Mouse (Mus musculus) heart, embryonic 12.5 days (tissue): ENCODE results near the gene Afg1l. TPM values are rescaled to one million over a fixed set of nuclear protein-coding genes. Genes with fewer than 3 reads are reported as not detected.

Experiments
- ATAC-seq: fragments of 200-750 bp; cut with Nextera tagmentation; 2 replicates; pipeline ENCODE4 v1.8.0; 2017; ENCODE audit warnings: moderate TSS enrichment, moderate library complexity; ENCODE audit not compliant: insufficient number of reproducible peaks, low FRiP score
- H3K27ac ChIP-seq: fragments of 300-500 bp; sonication (generic); 2 replicates; pipeline ENCODE4 v1.5.1; 2016; ENCODE audit warnings: mild to moderate bottlenecking, moderate library complexity; ENCODE audit not compliant: poor library complexity, severe bottlenecking
- H3K27me3 ChIP-seq: fragments of 300-500 bp; sonication (generic); replicated peaks from 2 replicates; pipeline ENCODE4 v1.6.1; 2016; ENCODE audit warnings: mild to moderate bottlenecking, moderate library complexity
- H3K36me3 ChIP-seq: fragments of 300-500 bp; sonication (generic); 2 replicates; pipeline ENCODE4 v1.6.1; 2016; ENCODE audit warnings: mild to moderate bottlenecking, moderate library complexity
- H3K4me1 ChIP-seq: fragments of 300-500 bp; sonication (generic); replicated peaks from 2 replicates; pipeline ENCODE4 v1.6.1; 2016; ENCODE audit warnings: mild to moderate bottlenecking
- H3K4me2 ChIP-seq: fragments of 300-500 bp; sonication (generic); 2 replicates; pipeline ENCODE4 v1.6.1; 2016; ENCODE audit warnings: mild to moderate bottlenecking, moderate library complexity
- H3K4me3 ChIP-seq: fragments of 300-500 bp; sonication (generic); 2 replicates; pipeline ENCODE4 v1.5.1; 2016; ENCODE audit warnings: mild to moderate bottlenecking
- H3K9ac ChIP-seq: fragments of 300-500 bp; sonication (generic); 2 replicates; pipeline ENCODE4 v1.6.1; 2016; ENCODE audit warnings: mild to moderate bottlenecking, moderate library complexity
- H3K9me3 ChIP-seq: fragments of 300-500 bp; sonication (generic); replicated peaks from 2 replicates; pipeline ENCODE4 v1.6.1; 2016; ENCODE audit warnings: mild to moderate bottlenecking, moderate library complexity
- WGBS: fragments of 180-500 bp; shearing (Covaris S2); methylation state at CpG from one replicate; pipeline ENCODE4 v1.1.7; 2016; 5-methylcytosine and 5-hydroxymethylcytosine counted together
- polyA plus RNA-seq: library from polyadenylated mRNA; unstranded; fragments of >200 nt; fragmentation: Nextera tagmentation; extraction: Ambion mirVana; gene quantifications from 2 replicates; pipeline ENCODE4 v1.2.1, GENCODE M21; 2016

Afg1l gene
- polyA plus RNA-seq, 1 experiment from 2014 or later = 13.5 TPM

DNA sequence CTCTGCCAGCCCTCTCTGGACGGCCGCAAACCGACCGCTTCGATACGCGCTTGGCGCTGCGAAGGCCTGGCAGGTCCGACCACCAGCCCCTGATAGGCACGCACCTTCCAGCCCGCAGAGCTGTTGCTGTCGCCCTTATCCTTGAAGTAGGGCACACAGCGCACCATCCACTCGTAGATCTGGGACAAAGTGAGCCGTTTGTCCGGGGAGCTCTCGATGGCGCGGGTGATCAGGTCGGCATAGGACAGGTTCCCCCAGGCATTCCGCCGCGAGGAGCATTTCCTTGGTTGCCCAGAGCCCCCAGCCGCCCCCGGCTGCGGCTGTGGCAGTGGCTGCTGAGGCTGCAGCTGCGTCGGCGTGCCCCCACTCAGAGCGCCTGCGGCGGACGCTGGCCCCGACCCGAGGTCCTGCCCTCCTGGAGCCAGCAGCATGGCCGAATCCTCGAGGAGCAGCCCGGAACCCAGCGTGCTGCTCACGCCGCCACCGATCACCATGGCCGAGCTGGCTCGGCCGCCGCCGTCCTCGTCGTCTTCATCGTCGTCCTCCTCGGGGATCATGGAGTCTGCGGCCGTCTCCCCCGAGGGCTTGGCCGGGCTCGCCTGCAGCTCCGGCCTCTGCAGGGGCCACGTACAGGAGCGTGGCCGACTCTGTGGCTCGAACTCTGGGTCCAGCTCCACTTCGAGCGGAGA lies 203.5 kb downstream of the Afg1l start:
- Histone ChIP-seq H3K27ac (peak overlapping the region; percentile 98), H3K9ac (peak overlapping the region; percentile 93), H3K4me3 (peak overlapping the region; percentile 93), H3K9me3 (no peaks in the 10 kb centered on the region), H3K4me1 (peaks cover 46% of the 10 kb centered on the region), H3K36me3 (0 out of 2 replicates have a peak, but pooled peaks cover 6% of the 10 kb centered on the region), H3K4me2 (peak overlapping the region; percentile 93), H3K27me3 (no peaks in the 10 kb centered on the region)
- whole genome bisulfite sequencing = 1% methylated on average over 65 of the region's 65 CpGs
- ATAC-seq = no peak

DNA sequence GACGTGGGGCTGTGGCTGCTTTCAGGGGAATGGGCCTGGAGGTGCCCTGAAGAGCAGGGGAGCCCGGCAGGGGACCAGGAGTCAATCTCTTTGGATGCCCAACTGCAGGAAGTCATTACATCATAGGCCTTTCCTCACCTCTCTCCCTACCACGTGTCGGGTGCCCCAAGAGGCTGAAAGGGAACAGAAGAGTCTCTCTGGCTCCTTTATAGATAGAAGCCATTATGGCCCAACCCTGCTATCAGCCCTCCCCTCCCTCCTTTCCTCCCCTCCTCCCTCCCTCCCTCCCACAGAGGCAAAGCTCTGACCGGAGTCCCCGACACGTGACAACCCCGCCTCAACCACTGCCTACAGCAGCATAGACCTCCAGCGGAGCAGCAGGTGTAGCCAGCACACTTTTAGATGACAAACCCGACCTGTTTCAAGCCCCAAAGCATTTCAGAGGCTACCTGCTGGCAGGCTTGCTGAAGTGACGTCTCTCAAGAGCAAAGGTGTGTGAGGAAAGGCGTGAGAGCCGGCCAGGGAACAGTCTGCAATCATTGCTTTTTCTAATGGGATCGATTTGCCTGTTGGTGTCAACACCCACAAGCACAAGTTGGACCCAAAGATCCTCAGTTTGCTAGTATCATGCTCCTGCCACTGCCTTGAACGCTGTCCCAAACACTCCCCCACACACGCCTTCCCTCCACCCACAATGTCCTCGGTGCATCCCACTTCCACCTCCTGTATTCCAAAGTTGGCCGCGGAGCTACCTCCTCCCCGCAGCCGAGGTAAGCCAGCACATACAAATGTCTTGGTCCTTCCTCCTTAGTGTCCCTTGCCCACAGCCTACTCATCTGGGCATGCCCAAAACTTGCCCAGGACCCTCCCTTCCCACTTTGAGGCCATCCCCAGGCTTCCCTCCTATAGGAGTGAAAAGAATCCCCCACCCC lies 204.3 kb downstream of the Afg1l start:
- 6% methylated on average over 21 of the region's 21 CpGs for WGBS
- peak; percentile 48 for ATAC-seq
- peaks cover 54% of the 10 kb centered on the region for H3K4me1 ChIP-seq
- peak overlapping the region; percentile 40 for H3K27ac ChIP-seq
- peak overlapping the region; percentile 93 for H3K4me3 ChIP-seq
- H3K4me2 ChIP-seq = peak overlapping the region; percentile 93
- no peaks in the 10 kb centered on the region for H3K9me3 ChIP-seq
- peaks cover 12% of the 10 kb centered on the region; the same call in 1 of the 2 replicates for H3K36me3 ChIP-seq
- H3K9ac ChIP-seq = peak overlapping the region; percentile 93
- no peaks in the 10 kb centered on the region for H3K27me3 ChIP-seq

DNA sequence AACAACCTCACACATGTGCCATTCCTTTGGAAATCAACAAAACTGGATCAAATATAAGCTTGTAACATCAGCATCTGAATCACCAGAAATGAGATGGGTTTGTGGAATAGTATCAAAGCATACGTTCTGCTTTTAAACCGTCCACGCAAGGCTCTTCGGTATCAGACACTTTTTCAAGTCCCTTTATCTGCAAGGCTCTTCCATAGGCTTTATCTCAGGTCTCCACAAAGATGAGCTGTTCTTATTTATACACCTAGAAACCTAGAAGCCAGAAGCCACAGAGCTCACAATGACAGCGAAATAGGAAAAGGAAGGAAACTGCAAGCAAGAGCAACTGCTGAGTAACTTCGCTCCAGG lies 205.0 kb downstream of the Afg1l start:
- peaks cover 56% of the 10 kb centered on the region for H3K4me1 ChIP-seq
- H3K9me3 ChIP-seq = no peaks in the 10 kb centered on the region
- H3K27ac ChIP-seq = peak overlapping the region; percentile 28

DNA sequence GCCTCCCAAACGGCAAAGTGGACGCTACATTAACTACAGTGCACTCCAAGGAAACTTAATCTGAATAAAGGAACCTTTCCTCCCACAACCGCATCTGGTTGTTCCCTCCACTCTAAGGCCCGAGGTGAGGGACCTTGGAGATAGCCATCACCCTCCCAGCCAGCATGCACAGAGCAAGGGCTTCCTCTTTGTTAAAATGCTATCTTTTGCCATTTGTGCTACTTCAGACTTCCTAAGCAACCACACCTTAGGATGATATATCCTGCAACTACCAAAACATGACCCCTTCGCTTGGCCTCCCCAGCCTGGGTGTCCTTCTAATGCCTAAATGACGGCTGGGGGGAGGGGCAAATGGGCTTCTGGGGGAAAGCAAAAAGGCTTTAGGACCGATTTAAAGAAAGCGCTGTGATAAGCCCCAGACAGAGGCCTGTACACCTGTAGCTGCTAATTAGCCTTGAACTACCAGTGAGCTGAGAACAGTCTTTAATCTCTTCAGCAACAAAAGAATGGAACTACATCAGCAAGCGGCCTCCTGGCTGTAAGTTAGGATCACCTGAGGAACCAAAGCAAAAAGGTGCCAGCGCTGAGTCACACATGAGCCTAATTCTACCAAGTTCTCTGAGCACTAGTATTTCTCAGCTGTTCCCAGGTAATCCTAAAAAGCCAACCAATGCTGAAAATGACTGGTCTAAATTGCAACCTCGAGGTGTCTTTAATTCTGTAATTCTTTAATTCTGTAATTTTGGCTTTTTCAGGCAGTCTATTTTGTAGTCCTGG lies 206.7 kb downstream of the Afg1l start:
- peak overlapping the region; percentile 45 for H3K4me2 ChIP-seq
- H3K36me3 ChIP-seq = peaks cover 25% of the 10 kb centered on the region
- H3K9ac ChIP-seq = no peak overlapping the region
- no peak for ATAC-seq
- no peak overlapping the region for H3K27ac ChIP-seq
- H3K27me3 ChIP-seq = no peaks in the 10 kb centered on the region
- H3K9me3 ChIP-seq = no peaks in the 10 kb centered on the region
- peak overlapping the region; percentile 9; the same call in 1 of the 2 replicates for H3K4me3 ChIP-seq
- WGBS = 58% methylated on average over 11 of the region's 11 CpGs
- H3K4me1 ChIP-seq = peaks cover 59% of the 10 kb centered on the region

More for the DNA sequence above, 205.0 kb downstream of the Afg1l start:
- no peaks in the 10 kb centered on the region for H3K27me3 ChIP-seq
- WGBS = 41% methylated on average over 6 of the region's 6 CpGs
- H3K4me3 ChIP-seq = peak overlapping the region; percentile 93
- H3K4me2 ChIP-seq = peak overlapping the region; percentile 93
- peaks cover 15% of the 10 kb centered on the region; the same call in 1 of the 2 replicates for H3K36me3 ChIP-seq
- peak overlapping the region; percentile 93; the same call in 1 of the 2 replicates for H3K9ac ChIP-seq
- no peak for ATAC-seq

DNA sequence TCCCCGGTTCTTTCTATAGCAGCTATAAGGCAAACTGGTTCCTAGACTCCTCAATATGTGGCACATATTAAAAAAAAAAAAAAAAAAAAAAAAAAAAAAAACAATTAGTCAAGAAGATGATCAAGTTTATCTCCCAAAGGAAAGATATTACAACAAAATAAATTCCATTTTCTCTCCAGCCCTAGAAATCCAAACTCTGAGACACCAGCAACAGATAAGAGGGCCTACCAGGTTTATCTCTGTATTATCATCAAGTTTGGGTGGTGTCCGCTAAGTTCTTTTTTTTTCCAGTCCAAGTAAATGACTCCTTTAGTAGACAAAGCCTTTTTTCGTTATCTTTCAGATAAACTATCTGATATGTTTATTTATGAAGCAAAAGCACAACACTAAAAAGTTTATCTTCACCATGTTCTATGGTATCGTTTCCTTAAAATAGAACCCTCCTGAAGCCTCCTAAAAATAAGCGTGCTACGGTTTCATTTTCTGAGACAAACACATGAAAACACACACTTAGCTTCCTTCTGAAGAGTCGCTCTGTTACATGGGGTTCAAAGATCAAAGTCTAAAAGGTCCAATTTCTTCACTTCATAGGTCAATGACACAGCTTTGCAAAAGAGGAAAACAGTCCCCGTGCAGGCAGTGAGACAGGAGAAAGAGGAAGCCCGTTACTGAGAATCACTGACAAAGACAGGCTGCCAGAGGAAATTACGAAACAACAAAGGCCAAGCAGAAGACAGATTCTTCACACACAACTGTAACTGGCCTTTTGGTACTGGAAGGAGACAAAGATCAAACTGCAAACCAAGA lies 207.9 kb downstream of the Afg1l start:
- Histone ChIP-seq H3K4me2 (0 out of 2 replicates have a peak overlapping the region, but pooled peaks have one; percentile 15), H3K9ac (no peak overlapping the region), H3K9me3 (0 out of 2 replicates have a peak, but pooled peaks cover 5% of the 10 kb centered on the region), H3K27me3 (no peaks in the 10 kb centered on the region), H3K4me1 (peaks cover 59% of the 10 kb centered on the region), H3K36me3 (peaks cover 37% of the 10 kb centered on the region), H3K4me3 (no peak overlapping the region), H3K27ac (no peak overlapping the region)
- WGBS = 47% methylated on average over 10 of the region's 10 CpGs
- ATAC-seq = no peak

DNA sequence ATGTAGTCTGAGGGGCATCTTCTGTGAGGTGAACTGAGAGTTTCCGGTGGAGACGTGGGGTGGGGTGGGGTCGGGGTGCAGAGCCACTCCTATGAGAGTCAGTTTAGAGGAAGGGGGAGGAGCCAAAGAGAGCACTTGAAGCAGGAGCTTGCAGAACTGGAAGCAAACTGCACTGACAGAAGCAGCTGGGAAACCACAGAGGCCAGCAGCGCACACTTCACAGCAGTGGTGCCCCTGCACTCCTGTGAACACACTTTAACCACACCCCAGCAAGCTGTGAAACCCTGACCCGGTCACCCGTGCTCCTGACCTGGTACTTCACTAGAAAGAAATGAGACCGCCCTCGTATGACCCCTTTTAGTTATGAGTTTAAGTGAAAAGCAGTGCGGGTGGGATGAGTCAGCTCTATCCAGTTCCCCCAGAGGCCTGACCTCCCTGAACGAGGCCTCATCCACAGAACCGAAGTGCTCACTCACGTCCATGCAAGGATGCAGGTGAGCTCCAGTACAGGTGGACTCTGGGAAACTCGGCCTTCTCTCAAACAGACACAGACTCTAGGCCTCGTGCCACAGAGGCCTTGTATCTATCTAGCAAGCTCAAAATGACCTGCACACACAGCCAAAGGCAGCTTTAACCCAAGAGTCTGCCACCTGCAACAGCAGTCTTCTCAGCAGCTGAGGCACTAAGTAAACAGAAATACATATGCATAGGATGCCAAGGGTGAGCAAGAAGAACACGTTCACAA lies 208.9 kb downstream of the Afg1l start:
- ATAC-seq = peak; percentile 52
- Histone ChIP-seq H3K9ac (no peak overlapping the region), H3K4me3 (no peak overlapping the region), H3K27me3 (no peaks in the 10 kb centered on the region), H3K36me3 (peaks cover 46% of the 10 kb centered on the region), H3K4me2 (peak overlapping the region; percentile 8), H3K4me1 (peaks cover 53% of the 10 kb centered on the region), H3K27ac (peak overlapping the region; percentile 1; the same call in 1 of the 2 replicates), H3K9me3 (0 out of 2 replicates have a peak, but pooled peaks cover 5% of the 10 kb centered on the region)
- WGBS = 62% methylated on average over 15 of the region's 15 CpGs

DNA sequence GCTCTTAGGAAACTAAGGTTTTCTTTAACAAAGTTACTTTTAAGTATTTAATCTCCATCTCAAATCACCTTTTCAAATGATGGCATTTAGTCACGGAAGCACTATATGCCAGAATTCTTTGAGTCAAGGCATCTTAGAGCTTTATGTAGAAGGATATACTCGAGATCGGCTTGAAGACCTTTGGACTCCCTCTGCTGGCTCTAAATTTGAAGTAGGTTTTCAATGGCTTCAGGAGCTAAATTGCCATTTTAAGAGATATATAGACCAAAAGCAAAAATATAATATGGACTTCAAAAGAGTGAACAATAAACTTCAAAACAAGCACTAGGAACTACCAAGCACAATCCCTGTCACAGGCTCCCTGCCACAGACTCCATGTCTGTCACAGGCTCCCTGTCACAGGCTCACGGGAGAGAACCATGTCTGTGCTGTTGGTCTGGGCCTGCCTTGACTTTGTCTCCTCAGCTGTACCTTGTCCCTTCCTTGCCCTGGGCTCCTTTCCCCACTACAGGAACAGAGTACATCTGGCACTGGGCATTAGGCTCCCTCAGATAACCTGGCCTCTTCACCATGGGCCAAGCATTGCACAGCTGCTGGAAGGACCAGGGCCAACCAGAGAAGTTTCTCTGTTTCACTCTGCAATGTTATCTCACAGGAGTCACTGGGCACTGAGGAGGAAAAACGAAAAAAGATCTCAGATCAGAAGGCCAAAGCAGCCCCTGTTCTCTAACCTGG lies 210.4 kb downstream of the Afg1l start:
- Histone ChIP-seq H3K36me3 (peaks cover 52% of the 10 kb centered on the region), H3K9ac (no peak overlapping the region), H3K4me1 (peaks cover 39% of the 10 kb centered on the region), H3K4me2 (no peak overlapping the region), H3K9me3 (0 out of 2 replicates have a peak, but pooled peaks cover 5% of the 10 kb centered on the region), H3K27ac (no peak overlapping the region), H3K27me3 (no peaks in the 10 kb centered on the region), H3K4me3 (no peak overlapping the region)
- ATAC-seq = no peak
- WGBS = 74% methylated on average over 5 of the region's 5 CpGs

DNA sequence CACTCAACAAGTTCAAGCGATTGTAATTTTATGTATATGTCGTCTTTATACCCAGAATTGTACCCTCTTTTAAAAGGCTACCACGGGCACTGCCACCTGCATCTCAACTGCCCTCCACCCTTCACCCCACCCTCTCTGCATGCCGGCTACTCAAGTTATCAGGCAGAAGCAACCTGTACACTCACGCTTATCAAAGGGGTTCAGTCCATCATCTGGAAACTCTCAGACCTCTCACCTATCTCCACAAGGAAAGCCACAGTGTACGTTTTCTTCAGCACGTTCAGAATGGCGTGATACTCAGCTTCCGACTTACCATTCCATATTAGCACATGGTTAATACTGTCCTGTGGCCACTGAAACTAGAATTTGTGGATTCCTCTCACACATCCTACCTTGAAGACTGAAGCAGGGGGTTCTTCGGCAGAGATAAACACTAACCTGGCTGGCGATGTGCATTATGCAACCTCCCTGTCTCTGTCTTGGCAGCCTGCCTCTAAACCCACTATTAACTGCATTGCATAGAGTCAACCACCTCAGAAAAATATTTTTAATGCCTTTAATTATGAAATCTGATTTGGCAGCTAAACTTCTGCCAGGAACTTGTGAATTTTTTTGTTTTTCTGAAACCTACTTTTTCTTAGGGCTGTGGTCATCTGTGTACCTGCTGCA lies 213.2 kb downstream of the Afg1l start:
- no peak overlapping the region for H3K9ac ChIP-seq
- peak; percentile 78 for ATAC-seq
- H3K36me3 ChIP-seq = peaks cover 47% of the 10 kb centered on the region
- H3K4me1 ChIP-seq = peaks cover 39% of the 10 kb centered on the region
- H3K27me3 ChIP-seq = no peaks in the 10 kb centered on the region
- no peak overlapping the region; the same call in 1 of the 2 replicates for H3K27ac ChIP-seq
- 74% methylated on average over 11 of the region's 11 CpGs for WGBS
- no peak overlapping the region for H3K4me2 ChIP-seq
- no peak overlapping the region for H3K4me3 ChIP-seq
- 0 out of 2 replicates have a peak, but pooled peaks cover 5% of the 10 kb centered on the region for H3K9me3 ChIP-seq

DNA sequence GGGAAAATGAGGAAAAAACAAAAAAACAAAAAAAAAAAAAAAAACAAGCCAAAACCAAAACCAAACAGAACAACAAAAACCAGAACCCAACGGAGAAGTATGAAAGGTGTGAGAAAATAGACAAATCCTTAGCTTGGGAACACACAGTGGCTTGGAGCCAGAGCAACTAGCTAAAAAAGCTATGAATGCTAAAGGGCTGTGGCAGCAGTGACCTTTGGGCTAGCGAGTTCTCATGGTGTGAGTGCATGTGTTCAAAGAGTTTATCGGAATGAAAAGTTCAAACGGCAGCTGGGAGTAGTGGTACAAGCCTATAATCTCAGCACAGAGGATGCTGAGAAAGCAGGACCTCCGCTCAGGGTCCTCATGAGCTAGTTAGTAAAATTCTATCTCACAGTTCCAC lies 214.2 kb downstream of the Afg1l start:
- H3K4me2 ChIP-seq = no peak overlapping the region
- H3K4me1 ChIP-seq = peaks cover 34% of the 10 kb centered on the region
- H3K4me3 ChIP-seq = no peak overlapping the region
- no peaks in the 10 kb centered on the region for H3K27me3 ChIP-seq
- no peak overlapping the region for H3K27ac ChIP-seq
- H3K9ac ChIP-seq = no peak overlapping the region
- H3K36me3 ChIP-seq = peaks cover 42% of the 10 kb centered on the region
- 0 out of 2 replicates have a peak, but pooled peaks cover 5% of the 10 kb centered on the region for H3K9me3 ChIP-seq
- ATAC-seq = no peak
- 89% methylated on average over 5 of the region's 5 CpGs for WGBS
